ENCODE assay signal across 14 mouse cellular contexts in the genomic region with DNA sequence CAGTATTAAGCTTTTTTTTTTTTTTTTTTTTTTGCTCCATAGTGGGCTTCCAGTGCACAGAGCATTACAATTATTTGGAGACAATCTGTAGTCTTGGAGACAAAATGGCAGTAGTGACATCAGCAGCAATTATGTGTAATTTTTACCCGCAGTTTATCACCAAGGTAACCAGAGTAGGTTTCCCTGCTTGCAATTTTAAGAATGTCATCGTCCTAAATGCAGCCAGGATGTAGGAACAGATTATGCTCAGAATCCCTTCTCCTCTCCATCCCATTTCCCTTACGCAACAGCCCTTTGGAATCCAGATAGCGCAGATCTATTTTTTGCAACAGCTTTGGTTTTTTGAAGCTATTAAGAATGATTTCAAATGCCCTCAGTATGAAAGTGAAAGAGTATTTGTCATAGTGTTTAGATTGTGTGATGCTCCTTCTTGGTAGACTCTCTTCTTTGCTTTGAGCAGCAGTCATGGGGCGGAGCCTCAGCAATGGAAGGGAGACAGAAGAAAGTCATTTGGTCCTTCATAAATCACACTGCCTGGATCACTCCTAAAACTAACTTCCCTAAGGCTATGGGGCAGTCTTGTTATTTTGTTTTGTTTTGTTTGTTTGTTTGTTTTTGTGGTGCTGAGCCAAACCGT.
DNase-seq lines count a peak whose midpoint lies in the region; ATAC-seq and TF ChIP-seq lines count a peak whose summit lies in the region.
"Had no signal": no experiment of that assay in that cellular context is flagged by ENCODE, and none has a peak within 500 bp of the region (broad histone marks: within the 10 kb centered on the region; RNA-seq: fewer than 3 reads in every experiment).

No protein-coding gene starts in this region.

- H3K4me1 ChIP-seq in embryonic facial prominence, embryonic 11.5 days (ENCODE audit: control insufficient read depth, insufficient read depth, low read length) = no peaks in the 10 kb centered on the region
- peaks cover 10% of the 10 kb centered on the region; the same call in 1 of the 2 replicates for H3K4me1 ChIP-seq in embryonic facial prominence, embryonic 10.5 days
- H3K4me1 ChIP-seq in forebrain, embryonic 13.5 days = peaks cover 30% of the 10 kb centered on the region
- H3K4me1 ChIP-seq in midbrain, postnatal 0 days (ENCODE audit: insufficient read depth, low read length) = no peaks in the 10 kb centered on the region; the same call in 1 of the 2 replicates

- DNase-seq in embryonic facial prominence, embryonic 11.5 days (ENCODE audit: low spot score) = peak; percentile 60
- DNase-seq in embryonic facial prominence, embryonic 10.5 days (ENCODE audit: low spot score) = no peak
- peak; percentile 75 for DNase-seq in left cerebral cortex, adult 11 months (ENCODE audit: low spot score)
- DNase-seq in left cerebral cortex, adult 18-20 months (ENCODE audit: low spot score in 2 of 2) = no peak
- DNase-seq in midbrain, postnatal 0 days (ENCODE audit: low spot score) = peak; percentile 38
- no peak for DNase-seq in lung, postnatal 25 days (ENCODE audit: low spot score)
- DNase-seq: cerebellum, adult 18-20 months; embryo, embryonic 11 days; gastrocnemius, postnatal 25 days; lung, postnatal 4 days; spleen, adult 18-20 months had no signal

- WGBS in embryonic facial prominence, embryonic 11.5 days = 65% methylated on average over 6 of the region's 6 CpGs
- 67% methylated on average over 6 of the region's 6 CpGs for WGBS in embryonic facial prominence, embryonic 10.5 days
- 69% methylated on average over 6 of the region's 6 CpGs for WGBS in forebrain, embryonic 13.5 days
- 67% methylated on average over 6 of the region's 6 CpGs for WGBS in midbrain, postnatal 0 days

- H3K4me2 ChIP-seq in embryonic facial prominence, embryonic 11.5 days (ENCODE audit: low read depth, low read length) = no peak overlapping the region
- 0 out of 2 replicates have a peak overlapping the region, but pooled peaks have one; percentile 3 for H3K4me2 ChIP-seq in forebrain, embryonic 13.5 days
- no peak overlapping the region for H3K4me2 ChIP-seq in midbrain, postnatal 0 days (ENCODE audit: low read depth, low read length, poor library complexity, severe bottlenecking)

- ATAC-seq in embryonic facial prominence, embryonic 11.5 days (replicated peaks; ENCODE audit: insufficient number of reproducible peaks, low FRiP score, low TSS enrichment, low read depth) = no peak
- peak; percentile 92 for ATAC-seq in forebrain, embryonic 13.5 days
- ATAC-seq in midbrain, postnatal 0 days (ENCODE audit: low FRiP score) = 0 out of 2 replicates have a peak, but pooled peaks have one; percentile 44
- no peak for ATAC-seq in megakaryocyte, adult 5-6 weeks (ENCODE audit: poor library complexity, severe bottlenecking)

- no peak overlapping the region for H3K27ac ChIP-seq in embryonic facial prominence, embryonic 11.5 days (replicated peaks; ENCODE audit: low read depth, low read length)
- no peak overlapping the region; the same call in 1 of the 2 replicates for H3K27ac ChIP-seq in embryonic facial prominence, embryonic 10.5 days (replicated peaks)
- peak overlapping the region; percentile 88 for H3K27ac ChIP-seq in forebrain, embryonic 13.5 days
- H3K27ac ChIP-seq in midbrain, postnatal 0 days (ENCODE audit: low read depth, low read length) = peak overlapping the region; percentile 68; the same call in 1 of the 2 replicates
- H3K27ac ChIP-seq: liver, embryonic 14.5 days had no signal

- no peak overlapping the region for H3K9ac ChIP-seq in embryonic facial prominence, embryonic 11.5 days (replicated peaks; ENCODE audit: low read length)
- no peak overlapping the region for H3K9ac ChIP-seq in forebrain, embryonic 13.5 days
- no peak overlapping the region for H3K9ac ChIP-seq in midbrain, postnatal 0 days (replicated peaks; ENCODE audit: low read length, poor library complexity, severe bottlenecking)
- H3K9ac ChIP-seq: liver, embryonic 14.5 days had no signal

- no peaks in the 10 kb centered on the region for H3K27me3 ChIP-seq in embryonic facial prominence, embryonic 11.5 days (ENCODE audit: control insufficient read depth, insufficient read depth, low read length)
- H3K27me3 ChIP-seq in embryonic facial prominence, embryonic 10.5 days (replicated peaks; ENCODE audit: low read depth, poor library complexity, severe bottlenecking) = no peaks in the 10 kb centered on the region
- H3K27me3 ChIP-seq in forebrain, embryonic 13.5 days = no peaks in the 10 kb centered on the region
- H3K27me3 ChIP-seq in midbrain, postnatal 0 days (ENCODE audit: insufficient read depth, low read length) = no peaks in the 10 kb centered on the region

- H3K36me3 ChIP-seq in embryonic facial prominence, embryonic 11.5 days (replicated peaks; ENCODE audit: control insufficient read depth, insufficient read depth, low read depth, low read length) = no peaks in the 10 kb centered on the region
- no peaks in the 10 kb centered on the region for H3K36me3 ChIP-seq in embryonic facial prominence, embryonic 10.5 days (replicated peaks)
- no peaks in the 10 kb centered on the region for H3K36me3 ChIP-seq in forebrain, embryonic 13.5 days (ENCODE audit: poor library complexity, severe bottlenecking)
- no peaks in the 10 kb centered on the region for H3K36me3 ChIP-seq in midbrain, postnatal 0 days (ENCODE audit: insufficient read depth, low read length)

- H3K4me3 ChIP-seq in embryonic facial prominence, embryonic 11.5 days (ENCODE audit: low read depth, low read length) = no peak overlapping the region
- no peak overlapping the region for H3K4me3 ChIP-seq in embryonic facial prominence, embryonic 10.5 days
- H3K4me3 ChIP-seq in forebrain, embryonic 13.5 days = no peak overlapping the region
- H3K4me3 ChIP-seq in midbrain, postnatal 0 days (ENCODE audit: low read depth, low read length) = no peak overlapping the region

- H3K9me3 ChIP-seq in embryonic facial prominence, embryonic 11.5 days (replicated peaks; ENCODE audit: control insufficient read depth, low read length) = no peaks in the 10 kb centered on the region
- H3K9me3 ChIP-seq in embryonic facial prominence, embryonic 10.5 days = no peaks in the 10 kb centered on the region
- H3K9me3 ChIP-seq in forebrain, embryonic 13.5 days (replicated peaks) = no peaks in the 10 kb centered on the region
- H3K9me3 ChIP-seq in midbrain, postnatal 0 days (ENCODE audit: low read length) = no peaks in the 10 kb centered on the region

- no peak for TF ChIP-seq CTCF in midbrain, postnatal 0 days (IDR thresholded peaks at IDR 0.05)

Comparison
In these comparisons a context has a peak if more than half of its experiments do, and no peak if none do; other contexts are left out.
1. DNase-seq: peak in embryonic facial prominence, embryonic 11.5 days (single experiment), left cerebral cortex, adult 11 months (single experiment) and midbrain, postnatal 0 days (single experiment); none in embryonic facial prominence, embryonic 10.5 days (single experiment), left cerebral cortex, adult 18-20 months (0 of 2) and lung, postnatal 25 days (single experiment).
2. ATAC-seq: peak in forebrain, embryonic 13.5 days (single experiment) and midbrain, postnatal 0 days (single experiment); none in embryonic facial prominence, embryonic 11.5 days (single experiment) and megakaryocyte, adult 5-6 weeks (single experiment).
3. H3K27ac ChIP-seq: peak in forebrain, embryonic 13.5 days (single experiment) and midbrain, postnatal 0 days (single experiment); none in embryonic facial prominence, embryonic 11.5 days (single experiment) and embryonic facial prominence, embryonic 10.5 days (single experiment).